Mouse (Mus musculus) embryo, embryonic 11.5 days (tissue): ENCODE results near the gene 5330417C22Rik.
"Not testable (repeated sequence)": the region's sequence is repeated elsewhere in the genome, so short reads cannot be mapped to it uniquely, and the experiment has no call there.

Experiments
- DNase-seq: peaks from one replicate; pipeline ENCODE4 v3.0.0-alpha.2; 2012; ENCODE audit warnings: low read depth, low spot score

Gene 5330417C22Rik

GRCm38 (mm10) chr3:108536517-108537260 is at the start of gene 5330417C22Rik:
Gene 5330417C22Rik (minus strand): TSS chr3:108536536.
- DNase-seq, result no peak

GRCm38 (mm10) chr3:108584580-108584979 is 48.2 kb upstream of the 5330417C22Rik start:
- no peak for DNase-seq

GRCm38 (mm10) chr3:108574018-108574417 is 37.7 kb upstream of the 5330417C22Rik start:
- DNase-seq, result no peak

- DNase-seq, result no peak
Observed at GRCm38 (mm10) chr3:108572309-108573010, 36.1 kb upstream of the 5330417C22Rik start.

GRCm38 (mm10) chr3:108571443-108572294 is 35.3 kb upstream of the 5330417C22Rik start, which contains the start of gene Taf13:
Gene Taf13 (plus strand): TSS chr3:108571698.
- peak; percentile 94 for DNase-seq

- no peak for DNase-seq
Observed at GRCm38 (mm10) chr3:108570813-108571212, 34.5 kb upstream of the 5330417C22Rik start.

- DNase-seq, result not testable (repeated sequence)
Observed at GRCm38 (mm10) chr3:108569636-108570035, 33.3 kb upstream of the 5330417C22Rik start.

- DNase-seq, result no peak
Observed at GRCm38 (mm10) chr3:108567990-108568877, 31.9 kb upstream of the 5330417C22Rik start.

- DNase-seq, result peak; percentile 72
Observed at GRCm38 (mm10) chr3:108563309-108563708, 27.0 kb upstream of the 5330417C22Rik start.

- DNase-seq, result no peak
Observed at GRCm38 (mm10) chr3:108562777-108563271, 26.5 kb upstream of the 5330417C22Rik start.

GRCm38 (mm10) chr3:108562133-108562730 is 25.9 kb upstream of the 5330417C22Rik start, which contains the start of gene Tmem167b:
Gene Tmem167b (minus strand): TSS chr3:108562466.
- peak; percentile 96 for DNase-seq

GRCm38 (mm10) chr3:108557888-108558287 is 21.6 kb upstream of the 5330417C22Rik start:
- no peak for DNase-seq

- peak; percentile 87 for DNase-seq
Observed at GRCm38 (mm10) chr3:108554587-108555312, 18.4 kb upstream of the 5330417C22Rik start.

- no peak for DNase-seq
Observed at GRCm38 (mm10) chr3:108554111-108554561, 17.8 kb upstream of the 5330417C22Rik start.

- DNase-seq, result no peak
Observed at GRCm38 (mm10) chr3:108542299-108542698, 6.0 kb upstream of the 5330417C22Rik start.

- peak; percentile 83 for DNase-seq
Observed at GRCm38 (mm10) chr3:108537303-108537702, 967 bp upstream of the 5330417C22Rik start.

- DNase-seq, result no peak
Observed at GRCm38 (mm10) chr3:108535896-108536516, 330 bp downstream of the 5330417C22Rik start.

- no peak for DNase-seq
Observed at GRCm38 (mm10) chr3:108533951-108534350, 2.4 kb downstream of the 5330417C22Rik start, which contains the start of gene 1700013F07Rik. Gene 1700013F07Rik (plus strand): TSS chr3:108534150.
